Mouse (Mus musculus) forebrain, embryonic 11.5 days (tissue): ENCODE results near the gene Glis1. TPM values are rescaled to one million over a fixed set of nuclear protein-coding genes. Genes with fewer than 3 reads are reported as not detected.

Experiments
- ATAC-seq: fragments of 200-750 bp; cut with Nextera tagmentation; replicated peaks from 2 replicates; pipeline ENCODE4 v1.8.0; 2017; ENCODE audit warnings: moderate TSS enrichment; ENCODE audit not compliant: low FRiP score
- DNase-seq: peaks from one replicate; pipeline ENCODE4 v3.0.0-alpha.2; 2017; ENCODE audit warnings: low spot score
- H3K27ac ChIP-seq: fragments of 300-500 bp; sonication (generic); 2 replicates; pipeline ENCODE4 v1.5.1; 2014; ENCODE audit warnings: low read depth, low read length
- H3K27me3 ChIP-seq: fragments of 300-500 bp; sonication (generic); 2 replicates; pipeline ENCODE4 v1.6.1; 2014; ENCODE audit warnings: mild to moderate bottlenecking, low read length, mixed read lengths; ENCODE audit not compliant: control insufficient read depth, insufficient read depth
- H3K36me3 ChIP-seq: fragments of 300-500 bp; sonication (generic); 2 replicates; pipeline ENCODE4 v1.6.1; 2014; ENCODE audit warnings: mild to moderate bottlenecking, low read length, moderate library complexity, mixed read lengths; ENCODE audit not compliant: control insufficient read depth, insufficient read depth
- H3K4me1 ChIP-seq: fragments of 300-500 bp; sonication (generic); replicated peaks from 2 replicates; pipeline ENCODE4 v1.6.1; 2014; ENCODE audit warnings: low read length, mixed read lengths; ENCODE audit not compliant: control insufficient read depth, insufficient read depth
- H3K4me2 ChIP-seq: fragments of 300-500 bp; sonication (generic); 2 replicates; pipeline ENCODE4 v1.6.1; 2014; ENCODE audit warnings: low read depth, mild to moderate bottlenecking, low read length, moderate library complexity, mixed read lengths; ENCODE audit not compliant: severe bottlenecking
- H3K4me3 ChIP-seq: fragments of 300-500 bp; sonication (generic); 2 replicates; pipeline ENCODE4 v1.5.1; 2014; ENCODE audit warnings: low read depth, low read length
- H3K9ac ChIP-seq: fragments of 300-500 bp; sonication (generic); 2 replicates; pipeline ENCODE4 v1.6.1; 2014; ENCODE audit warnings: low read length
- H3K9me3 ChIP-seq: fragments of 300-500 bp; sonication (generic); 2 replicates; pipeline ENCODE4 v1.6.1; 2016; ENCODE audit warnings: low read length, mixed read lengths; ENCODE audit not compliant: control insufficient read depth
- WGBS: fragments of 180-500 bp; shearing (Covaris S2); extraction: QIAGEN DNeasy Blood & Tissue Kit; methylation state at CpG from one replicate; pipeline ENCODE4 v1.1.7; 2014; 5-methylcytosine and 5-hydroxymethylcytosine counted together
- polyA plus RNA-seq: library from polyadenylated mRNA; unstranded; fragments of >200 nt; fragmentation: Nextera tagmentation; extraction: Ambion mirVana; gene quantifications from 2 replicates; pipeline ENCODE4 v1.2.1, GENCODE M21; 2014

The Glis1 gene
- polyA plus RNA-seq, 1 experiment from 2014 or later, result 5.5 TPM

GRCm38 (mm10) chr4:107514981-107515380, 80.6 kb downstream of the Glis1 start:
- ATAC-seq (no peak), DNase-seq (no peak)
- Histone ChIP-seq H3K27me3 (no peaks in the 10 kb centered on the region), H3K9ac (no peak overlapping the region), H3K9me3 (no peaks in the 10 kb centered on the region), H3K4me2 (no peak overlapping the region), H3K27ac (no peak overlapping the region), H3K36me3 (no peaks in the 10 kb centered on the region), H3K4me3 (no peak overlapping the region), H3K4me1 (no peaks in the 10 kb centered on the region)
- WGBS, result 93% methylated on average over 11 of the region's 11 CpGs

- ATAC-seq (no peak), DNase-seq (no peak)
- Histone ChIP-seq H3K4me3 (no peak overlapping the region), H3K27me3 (no peaks in the 10 kb centered on the region), H3K9ac (no peak overlapping the region), H3K4me2 (no peak overlapping the region), H3K9me3 (no peaks in the 10 kb centered on the region), H3K4me1 (no peaks in the 10 kb centered on the region; the same call in 1 of the 2 replicates), H3K27ac (no peak overlapping the region), H3K36me3 (no peaks in the 10 kb centered on the region)
- WGBS, result 94% methylated on average over 7 of the region's 7 CpGs
These were observed 81.2 kb downstream of the Glis1 start for GRCm38 (mm10) chr4:107515626-107516025.

GRCm38 (mm10) chr4:107518766-107519165, 84.4 kb downstream of the Glis1 start:
- no peak for ATAC-seq
- WGBS, result 91% methylated on average over 11 of the region's 11 CpGs
- Histone ChIP-seq H3K36me3 (no peaks in the 10 kb centered on the region), H3K4me1 (no peaks in the 10 kb centered on the region; the same call in 1 of the 2 replicates), H3K4me2 (no peak overlapping the region), H3K27ac (no peak overlapping the region), H3K27me3 (no peaks in the 10 kb centered on the region), H3K9me3 (no peaks in the 10 kb centered on the region), H3K4me3 (no peak overlapping the region), H3K9ac (no peak overlapping the region)
- no peak for DNase-seq

- H3K4me2 ChIP-seq, result no peak overlapping the region
- no peak for DNase-seq
- ATAC-seq, result no peak
- H3K4me3 ChIP-seq, result no peak overlapping the region
- H3K9ac ChIP-seq, result no peak overlapping the region
- no peak overlapping the region for H3K27ac ChIP-seq
- 80% methylated on average over 5 of the region's 5 CpGs for WGBS
- no peaks in the 10 kb centered on the region for H3K36me3 ChIP-seq
- H3K4me1 ChIP-seq, result no peaks in the 10 kb centered on the region; the same call in 1 of the 2 replicates
- H3K9me3 ChIP-seq, result no peaks in the 10 kb centered on the region
- no peaks in the 10 kb centered on the region for H3K27me3 ChIP-seq
These were observed 85.7 kb downstream of the Glis1 start for GRCm38 (mm10) chr4:107520071-107520470.

GRCm38 (mm10) chr4:107520816-107521215, 86.4 kb downstream of the Glis1 start:
- Histone ChIP-seq H3K9ac (no peak overlapping the region), H3K9me3 (no peaks in the 10 kb centered on the region), H3K27me3 (no peaks in the 10 kb centered on the region), H3K27ac (no peak overlapping the region), H3K36me3 (no peaks in the 10 kb centered on the region), H3K4me3 (no peak overlapping the region), H3K4me1 (no peaks in the 10 kb centered on the region; the same call in 1 of the 2 replicates), H3K4me2 (no peak overlapping the region)
- no peak for ATAC-seq
- WGBS, result 18% methylated on average over 5 of the region's 5 CpGs
- peak; percentile 59 for DNase-seq

GRCm38 (mm10) chr4:107523607-107524151, 89.3 kb downstream of the Glis1 start:
- no peaks in the 10 kb centered on the region; the same call in 1 of the 2 replicates for H3K4me1 ChIP-seq
- no peak for ATAC-seq
- no peaks in the 10 kb centered on the region for H3K9me3 ChIP-seq
- no peaks in the 10 kb centered on the region for H3K27me3 ChIP-seq
- no peak for DNase-seq
- H3K4me3 ChIP-seq, result no peak overlapping the region
- no peak overlapping the region for H3K27ac ChIP-seq
- no peak overlapping the region for H3K4me2 ChIP-seq
- WGBS, result 79% methylated on average over 11 of the region's 11 CpGs
- H3K9ac ChIP-seq, result no peak overlapping the region
- H3K36me3 ChIP-seq, result no peaks in the 10 kb centered on the region

- 88% methylated on average over 11 of the region's 11 CpGs for WGBS
- no peaks in the 10 kb centered on the region for H3K27me3 ChIP-seq
- H3K9ac ChIP-seq, result no peak overlapping the region
- H3K36me3 ChIP-seq, result no peaks in the 10 kb centered on the region
- ATAC-seq (no peak), DNase-seq (no peak)
- no peak overlapping the region for H3K4me2 ChIP-seq
- H3K27ac ChIP-seq, result no peak overlapping the region
- no peak overlapping the region for H3K4me3 ChIP-seq
- H3K9me3 ChIP-seq, result no peaks in the 10 kb centered on the region
- no peaks in the 10 kb centered on the region for H3K4me1 ChIP-seq
These were observed 100.7 kb downstream of the Glis1 start for GRCm38 (mm10) chr4:107535126-107535525.

GRCm38 (mm10) chr4:107538116-107538515, 103.7 kb downstream of the Glis1 start:
- H3K4me2 ChIP-seq, result no peak overlapping the region
- WGBS, result 61% methylated on average over 13 of the region's 13 CpGs
- no peak for ATAC-seq
- H3K36me3 ChIP-seq, result no peaks in the 10 kb centered on the region
- no peaks in the 10 kb centered on the region for H3K4me1 ChIP-seq
- H3K27ac ChIP-seq, result no peak overlapping the region
- no peaks in the 10 kb centered on the region for H3K9me3 ChIP-seq
- no peaks in the 10 kb centered on the region for H3K27me3 ChIP-seq
- H3K4me3 ChIP-seq, result no peak overlapping the region
- DNase-seq, result peak; percentile 57
- no peak overlapping the region for H3K9ac ChIP-seq

- Histone ChIP-seq H3K27ac (no peak overlapping the region), H3K27me3 (no peaks in the 10 kb centered on the region), H3K4me1 (no peaks in the 10 kb centered on the region), H3K4me3 (no peak overlapping the region), H3K4me2 (no peak overlapping the region), H3K36me3 (no peaks in the 10 kb centered on the region), H3K9me3 (no peaks in the 10 kb centered on the region), H3K9ac (no peak overlapping the region)
- no peak for ATAC-seq
- WGBS, result 70% methylated on average over 3 of the region's 3 CpGs
- no peak for DNase-seq
These were observed 104.2 kb downstream of the Glis1 start for GRCm38 (mm10) chr4:107538561-107538960.
